Mouse (Mus musculus): ENCODE data around the gene Gm5485.

Gm5485 gene

GRCm38 (mm10) chr16:48412246-48412645 lies at the start of gene Gm5485:
TSS of gene Gm5485 (minus strand) at chr16:48412416.
- no peak for DNase-seq (ENCODE audit: low spot score)

GRCm38 (mm10) chr16:48453264-48453663 lies 41.0 kb upstream of the Gm5485 start:
- no peak for DNase-seq (ENCODE audit: low spot score)

GRCm38 (mm10) chr16:48446161-48446925 lies 34.1 kb upstream of the Gm5485 start:
- DNase-seq (ENCODE audit: low spot score) = no peak

GRCm38 (mm10) chr16:48444589-48444988 lies 32.4 kb upstream of the Gm5485 start:
- no peak for DNase-seq (ENCODE audit: low spot score)

GRCm38 (mm10) chr16:48437476-48437875 lies 25.3 kb upstream of the Gm5485 start:
- DNase-seq (ENCODE audit: low spot score) = no peak

- DNase-seq (ENCODE audit: low spot score) = no peak
These were observed 23.2 kb upstream of the Gm5485 start for GRCm38 (mm10) chr16:48435454-48435853.

- no peak for DNase-seq (ENCODE audit: low spot score)
These were observed 18.8 kb upstream of the Gm5485 start, which contains the start of gene Morc1 for GRCm38 (mm10) chr16:48431027-48431426. TSS of gene Morc1 (plus strand) at chr16:48431237.

GRCm38 (mm10) chr16:48429427-48429826 lies 17.2 kb upstream of the Gm5485 start:
- DNase-seq (ENCODE audit: low spot score) = no peak

- no peak for DNase-seq (ENCODE audit: low spot score)
These were observed 11.9 kb upstream of the Gm5485 start for GRCm38 (mm10) chr16:48424069-48424468.

GRCm38 (mm10) chr16:48422501-48422900 lies 10.3 kb upstream of the Gm5485 start:
- no peak for DNase-seq (ENCODE audit: low spot score)

GRCm38 (mm10) chr16:48419035-48419434 lies 6.8 kb upstream of the Gm5485 start:
- no peak for DNase-seq (ENCODE audit: low spot score)

- DNase-seq (ENCODE audit: low spot score) = no peak
These were observed 6.3 kb upstream of the Gm5485 start for GRCm38 (mm10) chr16:48418557-48418956.

GRCm38 (mm10) chr16:48410125-48410524 lies 2.1 kb downstream of the Gm5485 start:
- no peak for DNase-seq (ENCODE audit: low spot score)

GRCm38 (mm10) chr16:48409580-48409979 lies 2.6 kb downstream of the Gm5485 start:
- DNase-seq (ENCODE audit: low spot score) = no peak

- DNase-seq (ENCODE audit: low spot score) = no peak
These were observed 6.4 kb downstream of the Gm5485 start for GRCm38 (mm10) chr16:48405674-48406403.

GRCm38 (mm10) chr16:48404009-48404408 lies 8.2 kb downstream of the Gm5485 start:
- DNase-seq (ENCODE audit: low spot score) = no peak

GRCm38 (mm10) chr16:48403423-48403822 lies 8.8 kb downstream of the Gm5485 start:
- DNase-seq (ENCODE audit: low spot score) = no peak

GRCm38 (mm10) chr16:48402963-48403362 lies 9.3 kb downstream of the Gm5485 start:
- no peak for DNase-seq (ENCODE audit: low spot score)

- no peak for DNase-seq (ENCODE audit: low spot score)
These were observed 16.9 kb downstream of the Gm5485 start for GRCm38 (mm10) chr16:48395278-48395677.

GRCm38 (mm10) chr16:48386982-48387381 lies 25.2 kb downstream of the Gm5485 start:
- no peak for DNase-seq (ENCODE audit: low spot score)

GRCm38 (mm10) chr16:48383582-48384257 lies 28.5 kb downstream of the Gm5485 start:
- DNase-seq (ENCODE audit: low spot score) = no peak

GRCm38 (mm10) chr16:48373711-48374485 lies 38.3 kb downstream of the Gm5485 start:
- DNase-seq (ENCODE audit: low spot score) = no peak

All from urinary bladder, postnatal 10 days (tissue).